Mouse (Mus musculus) small intestine, adult 2 months (tissue): ENCODE measurements around the gene Pigv. TPM values are rescaled to one million over a fixed set of nuclear protein-coding genes. Genes with fewer than 3 reads are reported as not detected.

ENCODE experiments used
- H3K27ac ChIP-seq: fragments of 200-500 bp; 2 replicates; pipeline ENCODE4 v1.5.1; 2012; ENCODE audit warnings: low read depth, low read length, control low read depth, inconsistent platforms; ENCODE audit not compliant: insufficient read depth
- H3K27me3 ChIP-seq: fragments of 200-500 bp; 2 replicates; pipeline ENCODE4 v1.6.1; 2012; ENCODE audit warnings: mild to moderate bottlenecking, moderate library complexity, low read length, inconsistent platforms; ENCODE audit not compliant: control insufficient read depth, insufficient read depth
- H3K36me3 ChIP-seq: fragments of 200-500 bp; 2 replicates; pipeline ENCODE4 v1.6.1; 2012; ENCODE audit warnings: mild to moderate bottlenecking, low read length, control low read depth, inconsistent platforms; ENCODE audit not compliant: control insufficient read depth, insufficient read depth
- H3K4me1 ChIP-seq: fragments of 200-500 bp; 2 replicates; pipeline ENCODE4 v1.6.1; 2012; ENCODE audit warnings: low read length, inconsistent platforms, mixed read lengths; ENCODE audit not compliant: control insufficient read depth, insufficient read depth, insufficient read length
- H3K4me3 ChIP-seq: fragments of 200-500 bp; 2 replicates; pipeline ENCODE4 v1.5.1; 2012; ENCODE audit warnings: low read depth, mild to moderate bottlenecking, control low read depth, inconsistent platforms, low read length, moderate library complexity
- CTCF ChIP-seq: fragments of 200-500 bp; IDR thresholded peaks from 2 replicates; pipeline ENCODE4 v1.5.1; 2012; ENCODE audit warnings: low read depth, mild to moderate bottlenecking, control low read depth, inconsistent platforms, low read length, moderate library complexity, mixed read lengths; ENCODE audit not compliant: insufficient replicate concordance, insufficient read length; ENCODE audit errors: extremely low read depth
- POLR2A ChIP-seq: fragments of 200-500 bp; IDR thresholded peaks from 2 replicates; pipeline ENCODE4 v1.6.1; 2012; ENCODE audit warnings: low read depth, mild to moderate bottlenecking, control low read depth, inconsistent platforms, low read length, moderate library complexity
- WGBS: fragments of 180-500 bp; shearing (Covaris S2); methylation state at CpG from one replicate; pipeline ENCODE4 v1.1.7; 2018; 5-methylcytosine and 5-hydroxymethylcytosine counted together
- polyA plus RNA-seq: library from polyadenylated mRNA; depleted of rRNA; stranded (reverse); fragments of >200 nt; gene quantifications from 2 replicates; pipeline ENCODE4 v1.2.3, GENCODE M21; 2012

Pigv gene
- polyA plus RNA-seq, 1 experiment: 8.9 TPM

DNA sequence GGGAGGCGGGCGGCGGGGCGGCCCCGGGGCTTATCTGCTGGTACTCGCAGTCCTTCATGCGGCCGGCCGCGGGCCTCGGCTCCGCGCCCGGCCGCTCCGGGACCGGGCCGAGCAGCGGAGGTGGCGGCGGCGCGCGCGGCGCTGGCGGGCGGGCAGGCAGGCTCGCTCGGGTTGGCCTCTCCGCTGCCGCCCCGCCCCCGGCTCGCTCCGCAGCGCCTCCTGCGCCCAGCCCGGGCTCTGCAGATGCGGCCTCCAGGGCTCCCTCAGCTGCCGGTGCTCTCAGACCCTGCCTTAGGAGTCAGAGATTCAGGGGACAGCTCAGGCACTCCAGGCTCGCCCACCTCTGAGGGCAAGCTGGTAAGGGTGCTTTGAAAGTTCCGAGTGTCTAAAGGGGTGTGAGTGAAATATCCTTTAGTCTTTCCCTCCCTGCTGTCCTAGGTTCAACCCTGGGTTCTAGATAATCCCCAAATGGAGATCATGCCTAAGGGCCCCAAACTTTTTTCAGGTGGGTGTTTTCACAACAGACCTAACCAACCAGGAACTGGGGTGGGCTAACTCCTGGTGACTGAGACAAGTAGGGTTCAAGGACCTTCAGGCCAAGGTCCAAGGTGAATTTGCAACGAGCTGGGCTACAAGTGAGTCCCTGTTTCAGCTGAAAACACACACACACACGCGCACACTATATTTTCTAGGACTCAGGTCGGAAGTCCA, 39.0 kb downstream of the Pigv start:
- Histone ChIP-seq H3K36me3 (no peaks in the 10 kb centered on the region), H3K27ac (no peak overlapping the region), H3K4me1 (peaks cover 17% of the 10 kb centered on the region), H3K4me3 (peak overlapping the region; percentile 77), H3K27me3 (no peaks in the 10 kb centered on the region)
- WGBS: 8% methylated on average over 39 of the region's 47 CpGs
- peak; percentile 57 for TF ChIP-seq CTCF
- peak; percentile 53; the same call in 1 of the 2 replicates for TF ChIP-seq POLR2A

- WGBS: 6% methylated on average over 61 of the region's 69 CpGs
- Histone ChIP-seq H3K27me3 (no peaks in the 10 kb centered on the region), H3K36me3 (no peaks in the 10 kb centered on the region), H3K4me3 (peak overlapping the region; percentile 77), H3K27ac (peak overlapping the region; percentile 31), H3K4me1 (peaks cover 17% of the 10 kb centered on the region)
- TF ChIP-seq POLR2A (no peak), CTCF (peak; percentile 16; the same call in 1 of the 2 replicates)
Measured at GRCm38 (mm10) chr4:133632483-133633327, 39.7 kb downstream of the Pigv start.

- TF ChIP-seq POLR2A: no peak; the same call in 1 of the 2 replicates
- TF ChIP-seq CTCF: no peak
- Histone ChIP-seq H3K4me3 (peak overlapping the region; percentile 77), H3K27me3 (no peaks in the 10 kb centered on the region), H3K36me3 (peaks cover 3% of the 10 kb centered on the region; the same call in 1 of the 2 replicates), H3K4me1 (peaks cover 17% of the 10 kb centered on the region), H3K27ac (peak overlapping the region; percentile 68; the same call in 1 of the 2 replicates)
- 22% methylated on average over 9 of the region's 9 CpGs for WGBS
Measured at GRCm38 (mm10) chr4:133631769-133632411, 40.6 kb downstream of the Pigv start.

- WGBS: 40% methylated on average over 14 of the region's 14 CpGs
- no peaks in the 10 kb centered on the region for H3K27me3 ChIP-seq
- H3K27ac ChIP-seq: peak overlapping the region; percentile 68
- TF ChIP-seq CTCF: no peak
- TF ChIP-seq POLR2A: no peak
- peak overlapping the region; percentile 46 for H3K4me3 ChIP-seq
- H3K36me3 ChIP-seq: peaks cover 9% of the 10 kb centered on the region
- H3K4me1 ChIP-seq: peaks cover 17% of the 10 kb centered on the region
Measured at GRCm38 (mm10) chr4:133631071-133631768, 41.2 kb downstream of the Pigv start.

- peaks cover 19% of the 10 kb centered on the region for H3K4me1 ChIP-seq
- WGBS: 86% methylated on average over 8 of the region's 8 CpGs
- H3K27me3 ChIP-seq: no peaks in the 10 kb centered on the region
- 0 out of 2 replicates have a peak overlapping the region, but pooled peaks have one; percentile 68 for H3K27ac ChIP-seq
- H3K4me3 ChIP-seq: peak overlapping the region; percentile 46
- peaks cover 15% of the 10 kb centered on the region for H3K36me3 ChIP-seq
- 0 out of 2 replicates have a peak, but pooled peaks have one; percentile 2 for TF ChIP-seq CTCF
- no peak for TF ChIP-seq POLR2A
Measured at GRCm38 (mm10) chr4:133630326-133630920, 42.0 kb downstream of the Pigv start.

DNA sequence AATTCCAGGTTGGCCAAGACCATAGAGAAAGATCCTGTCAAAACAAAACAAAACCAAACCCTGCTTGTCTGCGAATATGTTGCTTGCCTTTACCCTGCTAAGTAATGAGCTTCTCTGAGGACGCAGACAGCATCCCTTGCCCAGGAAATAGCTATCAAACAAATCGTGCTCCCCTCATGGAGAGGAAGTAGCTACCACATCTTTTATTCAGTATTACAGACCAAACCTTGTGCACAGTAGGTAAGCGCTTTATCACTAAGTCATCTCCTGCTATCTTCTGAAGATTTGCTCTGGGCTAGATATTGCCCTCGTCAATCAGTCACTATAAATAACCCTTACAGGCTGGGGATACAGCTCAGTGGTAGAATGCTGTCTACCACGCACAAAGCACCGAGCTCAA, 43.3 kb downstream of the Pigv start:
- 79% methylated on average over 7 of the region's 7 CpGs for WGBS
- H3K4me3 ChIP-seq: no peak overlapping the region
- peaks cover 17% of the 10 kb centered on the region for H3K36me3 ChIP-seq
- H3K27me3 ChIP-seq: no peaks in the 10 kb centered on the region
- peaks cover 24% of the 10 kb centered on the region for H3K4me1 ChIP-seq
- TF ChIP-seq POLR2A (no peak), CTCF (no peak)
- no peak overlapping the region for H3K27ac ChIP-seq
